Mouse (Mus musculus) limb, embryonic 11.5 days (tissue): ENCODE measurements around the gene Gm21560. TPM values are rescaled to one million over a fixed set of nuclear protein-coding genes. Genes with fewer than 3 reads are reported as not detected.
"Not testable (repeated sequence)": the region's sequence is repeated elsewhere in the genome, so short reads cannot be mapped to it uniquely, and the experiment has no call there.

Experiments used
- ATAC-seq: fragments of 200-750 bp; cut with Nextera tagmentation; 2 replicates; pipeline ENCODE4 v1.8.0; 2017; ENCODE audit warnings: low read depth; ENCODE audit not compliant: insufficient number of reproducible peaks, low FRiP score, low TSS enrichment
- DNase-seq: peaks from one replicate; pipeline ENCODE4 v3.0.0-alpha.2; 2015; ENCODE audit warnings: low spot score
- H3K27ac ChIP-seq: fragments of 300-500 bp; sonication (generic); replicated peaks from 2 replicates; pipeline ENCODE4 v1.5.1; 2014; ENCODE audit warnings: low read depth, mild to moderate bottlenecking, low read length
- H3K27me3 ChIP-seq: fragments of 300-500 bp; sonication (generic); 2 replicates; pipeline ENCODE4 v1.6.1; 2014; ENCODE audit warnings: mild to moderate bottlenecking, low read length, mixed read lengths; ENCODE audit not compliant: control insufficient read depth, insufficient read depth
- H3K36me3 ChIP-seq: fragments of 300-500 bp; sonication (generic); 2 replicates; pipeline ENCODE4 v1.6.1; 2014; ENCODE audit warnings: mild to moderate bottlenecking, low read length, moderate library complexity, mixed read lengths; ENCODE audit not compliant: control insufficient read depth, insufficient read depth
- H3K4me1 ChIP-seq: fragments of 300-500 bp; sonication (generic); 2 replicates; pipeline ENCODE4 v1.6.1; 2014; ENCODE audit warnings: low read length, mixed read lengths; ENCODE audit not compliant: control insufficient read depth, insufficient read depth
- H3K4me2 ChIP-seq: fragments of 300-500 bp; sonication (generic); 2 replicates; pipeline ENCODE4 v1.6.1; 2014; ENCODE audit warnings: low read depth, mild to moderate bottlenecking, moderate library complexity; ENCODE audit not compliant: severe bottlenecking
- H3K4me3 ChIP-seq: fragments of 300-500 bp; sonication (generic); 2 replicates; pipeline ENCODE4 v1.5.1; 2014; ENCODE audit warnings: low read depth, low read length
- H3K9ac ChIP-seq: fragments of 300-500 bp; sonication (generic); 2 replicates; pipeline ENCODE4 v1.6.1; 2014; ENCODE audit warnings: mild to moderate bottlenecking, low read length
- H3K9me3 ChIP-seq: fragments of 300-500 bp; sonication (generic); 2 replicates; pipeline ENCODE4 v1.6.1; 2016; ENCODE audit warnings: low read length; ENCODE audit not compliant: control insufficient read depth
- WGBS: fragments of 180-500 bp; shearing (Covaris S2); extraction: QIAGEN DNeasy Blood & Tissue Kit; methylation state at CpG from one replicate; pipeline ENCODE4 v1.1.7; 2014; 5-methylcytosine and 5-hydroxymethylcytosine counted together
- polyA plus RNA-seq: library from polyadenylated mRNA; unstranded; fragments of >200 nt; fragmentation: Nextera tagmentation; extraction: Ambion mirVana; gene quantifications from 2 replicates; pipeline ENCODE4 v1.2.1, GENCODE M21; 2014

The Gm21560 gene
- polyA plus RNA-seq, result not detected in 2 replicates

DNA sequence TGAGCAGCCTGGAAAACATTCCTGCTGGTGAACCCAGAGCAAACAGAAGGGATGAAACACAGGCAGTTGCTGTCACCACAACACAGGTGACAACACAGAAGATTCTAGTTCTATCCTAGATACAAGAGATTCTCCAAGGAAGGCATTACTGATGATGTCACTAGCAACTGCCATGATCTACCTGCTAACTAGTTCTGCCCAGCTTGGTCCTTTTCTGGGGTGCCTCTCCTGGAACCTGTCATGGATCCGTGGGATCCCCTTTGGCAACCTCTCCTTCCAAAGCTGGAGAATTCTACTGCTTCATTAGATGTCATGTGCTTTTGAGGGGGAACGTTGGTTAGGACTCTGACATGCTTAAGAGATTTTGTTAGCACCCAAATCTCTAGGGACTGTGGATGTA lies at the start of gene Gm21560:
Gm21560 (minus strand) TSS at position 101 of the 400 bp plus-strand sequence.
- not testable (repeated sequence) for H3K4me3 ChIP-seq, H3K36me3 ChIP-seq, DNase-seq, H3K27ac ChIP-seq, H3K9ac ChIP-seq, H3K4me2 ChIP-seq, H3K9me3 ChIP-seq, H3K4me1 ChIP-seq, ATAC-seq, H3K27me3 ChIP-seq
- 61% methylated on average over 1 of the region's 2 CpGs for WGBS

DNA sequence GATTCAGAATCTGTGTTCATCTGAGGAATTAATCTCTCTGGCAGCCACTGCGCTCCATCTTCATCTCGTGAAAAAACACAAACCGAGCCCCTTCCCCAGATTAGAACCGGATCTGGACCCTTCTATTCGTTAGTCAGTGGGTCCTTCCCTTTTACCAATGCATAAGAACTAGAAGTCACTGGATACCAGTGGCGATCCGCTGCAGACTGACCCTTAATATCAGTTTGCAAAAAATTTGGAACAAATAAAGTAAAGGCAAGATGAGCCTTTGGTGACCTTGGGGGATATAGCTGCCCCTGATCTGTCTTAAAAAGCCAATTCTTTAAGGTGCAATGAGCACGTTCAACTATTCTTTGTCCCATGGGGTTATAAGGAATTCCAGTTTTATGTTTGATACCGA lies 55.6 kb downstream of the Gm21560 start:
- H3K4me2 ChIP-seq, ATAC-seq, H3K9ac ChIP-seq, H3K4me3 ChIP-seq, DNase-seq, H3K36me3 ChIP-seq, H3K27ac ChIP-seq, H3K9me3 ChIP-seq, H3K4me1 ChIP-seq, H3K27me3 ChIP-seq: not testable (repeated sequence)
- WGBS, result 83% methylated on average over 2 of the region's 9 CpGs

DNA sequence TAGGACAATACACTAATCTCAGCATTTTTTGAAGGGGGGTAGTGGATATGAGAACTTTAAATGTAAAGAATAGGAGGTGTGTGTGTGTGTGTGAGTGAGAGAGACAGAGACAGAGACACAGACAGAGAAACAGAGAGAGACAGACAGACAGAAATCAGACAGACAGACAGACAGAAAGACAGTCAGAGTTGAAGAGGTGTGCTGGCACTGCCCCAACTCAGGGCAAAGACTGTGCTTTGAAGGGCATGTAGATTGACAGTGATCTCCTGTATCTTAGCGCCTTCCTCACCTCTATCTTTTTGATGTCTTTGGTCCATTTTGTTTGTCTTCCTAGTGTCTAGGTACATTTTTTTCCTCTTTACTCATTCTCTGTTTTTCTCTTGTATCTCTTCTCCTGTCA lies 58.0 kb downstream of the Gm21560 start:
- not testable (repeated sequence) for H3K4me2 ChIP-seq, H3K4me1 ChIP-seq, H3K4me3 ChIP-seq, H3K9ac ChIP-seq, H3K9me3 ChIP-seq, H3K27me3 ChIP-seq, H3K27ac ChIP-seq, ATAC-seq, H3K36me3 ChIP-seq, DNase-seq
- WGBS, result no CpG with 5 or more reads among the region's 1 CpGs

Other genes with a start within 250 kb of the Gm21560 start
- gene Gm3453, start 240.2 kb downstream of the Gm21560 start, polyA plus RNA-seq, result not detected in 2 replicates
- not detected in 2 replicates for gene Gm6337, start 161.0 kb downstream of the Gm21560 start, polyA plus RNA-seq
- 0.55 and 0.72 TPM in 2 replicates for gene Gm8206, start 125.3 kb downstream of the Gm21560 start, polyA plus RNA-seq
- gene Gm3468, start 110.6 kb downstream of the Gm21560 start, polyA plus RNA-seq, result 2.9 and 3.2 TPM in 2 replicates
- gene Gm3476, start 93.5 kb downstream of the Gm21560 start, polyA plus RNA-seq, result not detected in 2 replicates
- 1.1 and 1.4 TPM in 2 replicates for gene Gm3411, start 68.0 kb upstream of the Gm21560 start, polyA plus RNA-seq
- not detected in 2 replicates for gene Gm21103, start 85.6 kb upstream of the Gm21560 start, polyA plus RNA-seq
- not detected in 2 replicates for gene Gm3618, start 124.4 kb upstream of the Gm21560 start, polyA plus RNA-seq
- gene Gm16440, start 171.0 kb upstream of the Gm21560 start, polyA plus RNA-seq, result not detected in 2 replicates
- gene Gm3591, start 193.2 kb upstream of the Gm21560 start, polyA plus RNA-seq, result 0.60 and 1.9 TPM in 2 replicates
- not detected in 2 replicates for gene Gm3594, start 225.3 kb upstream of the Gm21560 start, polyA plus RNA-seq